Mouse (Mus musculus): ENCODE data around the gene Pusl1. TPM values are rescaled to one million over a fixed set of nuclear protein-coding genes. Genes with fewer than 3 reads are reported as not detected.

Pusl1 gene
- polyA plus RNA-seq, 2 experiments from 2014 or later, result 22.1 to 27.6 TPM

GRCm38 (mm10) chr4:155841003-155841454, 50.6 kb downstream of the Pusl1 start:
- ATAC-seq, result peak; percentile 88

GRCm38 (mm10) chr4:155840076-155841002, 51.2 kb downstream of the Pusl1 start:
- ATAC-seq, result no peak

DNA sequence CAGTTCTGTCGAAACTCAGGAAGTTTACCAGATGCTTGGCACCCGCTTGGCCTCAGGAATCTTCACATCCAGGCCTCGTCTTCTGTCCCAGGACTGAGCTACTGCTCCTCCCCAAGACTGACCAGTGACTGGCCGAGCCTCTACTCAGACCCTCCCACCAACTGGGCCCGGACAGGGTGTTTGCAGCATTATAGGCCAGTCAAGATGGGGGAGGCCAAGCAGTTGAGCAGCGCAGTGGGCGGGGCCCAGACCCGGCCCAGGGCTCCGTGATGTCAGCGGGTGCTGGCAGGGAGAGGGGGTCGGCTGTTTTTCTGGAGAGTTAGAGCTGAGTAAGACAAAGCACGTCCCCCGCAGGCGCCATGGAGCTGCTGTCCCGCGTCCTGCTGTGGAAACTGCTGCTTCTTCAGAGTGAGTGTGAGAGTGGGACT, 52.1 kb downstream of the Pusl1 start, which contains the start of gene Mxra8:
Mxra8 (plus strand) TSS at position 198 of the 428 bp plus-strand sequence.
- ATAC-seq, result no peak

- ATAC-seq, result no peak
These were observed 53.1 kb downstream of the Pusl1 start for GRCm38 (mm10) chr4:155838187-155839153.

Other genes starting within 250 kb of the Pusl1 start
- not detected for gene Gm10563, start 246.4 kb downstream of the Pusl1 start, polyA plus RNA-seq (2017; shearing (Covaris generic))
- gene Mmp23, start 238.4 kb downstream of the Pusl1 start, polyA plus RNA-seq (2017; shearing (Covaris generic)), result not detected
- 1 to 10 TPM; 4.8 to 5.1 TPM for gene Mib2, start 222.6 kb downstream of the Pusl1 start, polyA plus RNA-seq (2017; shearing (Covaris generic))
- gene Fndc10, start 197.4 kb downstream of the Pusl1 start, polyA plus RNA-seq (2017; shearing (Covaris generic)), result 1 to 10 TPM in 1 of 2 experiments, under 1 TPM in 1; 0.59 to 1.4 TPM
- 100 to 1,000 TPM; 153 to 164 TPM for gene Ssu72, start 187.0 kb downstream of the Pusl1 start, polyA plus RNA-seq (2017; shearing (Covaris generic))
- gene Tmem240, start 157.0 kb downstream of the Pusl1 start, polyA plus RNA-seq (2017; shearing (Covaris generic)), result under 1 TPM in 1 of 2 experiments, not detected in 1; 0.24 TPM
- gene Atad3a, start 130.7 kb downstream of the Pusl1 start, polyA plus RNA-seq (2017; shearing (Covaris generic)), result 10 to 100 TPM; 22.9 to 32.9 TPM
- gene Vwa1, start 117.1 kb downstream of the Pusl1 start, polyA plus RNA-seq (2017; shearing (Covaris generic)), result under 1 TPM in 1 of 2 experiments, not detected in 1; 0.23 TPM
- not detected for gene Tmem88b, start 105.9 kb downstream of the Pusl1 start, polyA plus RNA-seq (2017; shearing (Covaris generic))
- not detected for gene Ankrd65, start 101.3 kb downstream of the Pusl1 start, polyA plus RNA-seq (2017; shearing (Covaris generic))
- gene Mrpl20, start 88.9 kb downstream of the Pusl1 start, polyA plus RNA-seq (2017; shearing (Covaris generic)), result 100 to 1,000 TPM; 117 to 130 TPM
- 100 to 1,000 TPM in 1 of 2 experiments, 10 to 100 TPM in 1; 99.1 to 124 TPM for gene Ccnl2, start 79.3 kb downstream of the Pusl1 start, polyA plus RNA-seq (2017; shearing (Covaris generic))
- 100 to 1,000 TPM; 167 to 217 TPM for gene Aurkaip1, start 60.5 kb downstream of the Pusl1 start, polyA plus RNA-seq (2017; shearing (Covaris generic))
- gene Mxra8, start 52.1 kb downstream of the Pusl1 start, polyA plus RNA-seq (2017; shearing (Covaris generic)), result 1 to 10 TPM; 2.1 to 2.3 TPM
- 1 to 10 TPM; 2.2 to 4.7 TPM for gene Dvl1, start 44.4 kb downstream of the Pusl1 start, polyA plus RNA-seq (2017; shearing (Covaris generic))
- gene Tas1r3, start 28.4 kb downstream of the Pusl1 start, polyA plus RNA-seq (2017; shearing (Covaris generic)), result under 1 TPM; 0.62 to 0.66 TPM
- 10 to 100 TPM; 17.0 to 20.1 TPM for gene Cptp, start 22.3 kb downstream of the Pusl1 start, polyA plus RNA-seq (2017; shearing (Covaris generic))
- 100 to 1,000 TPM in 1 of 2 experiments, 10 to 100 TPM in 1; 93.4 to 109 TPM for gene Ints11, start 22.2 kb downstream of the Pusl1 start, polyA plus RNA-seq (2017; shearing (Covaris generic))
- gene Acap3, start within 50 bp of the Pusl1 start, polyA plus RNA-seq (2017; shearing (Covaris generic)), result 1 to 10 TPM; 3.2 to 4.1 TPM
- gene Ube2j2, start 52.0 kb upstream of the Pusl1 start, polyA plus RNA-seq (2017; shearing (Covaris generic)), result 10 to 100 TPM; 21.6 to 29.7 TPM
- gene C1qtnf12, start 70.5 kb upstream of the Pusl1 start, polyA plus RNA-seq (2017; shearing (Covaris generic)), result 1 to 10 TPM; 7.6 TPM
- 1 to 10 TPM in 1 of 2 experiments, under 1 TPM in 1; 0.92 to 1.3 TPM for gene B3galt6, start 100.9 kb upstream of the Pusl1 start, polyA plus RNA-seq (2017; shearing (Covaris generic))
- 100 to 1,000 TPM; 528 to 589 TPM for gene Sdf4, start 101.1 kb upstream of the Pusl1 start, polyA plus RNA-seq (2017; shearing (Covaris generic))
- 1,000 to 10,000 TPM; 1,065 to 1,393 TPM for gene Tnfrsf4, start 122.1 kb upstream of the Pusl1 start, polyA plus RNA-seq (2017; shearing (Covaris generic))
- gene Tnfrsf18, start 134.4 kb upstream of the Pusl1 start, polyA plus RNA-seq (2017; shearing (Covaris generic)), result 100 to 1,000 TPM; 745 to 823 TPM
- under 1 TPM; 0.35 to 0.81 TPM for gene Ttll10, start 167.6 kb upstream of the Pusl1 start, polyA plus RNA-seq (2017; shearing (Covaris generic))
- gene 9430015G10Rik, start 218.2 kb upstream of the Pusl1 start, polyA plus RNA-seq (2017; shearing (Covaris generic)), result 10 to 100 TPM; 17.4 to 29.4 TPM
- not detected for gene Rnf223, start 238.7 kb upstream of the Pusl1 start, polyA plus RNA-seq (2017; shearing (Covaris generic))